Mouse (Mus musculus): Measurements from ENCODE around the gene Il13. TPM values are rescaled to one million over a fixed set of nuclear protein-coding genes. Genes with fewer than 3 reads are reported as not detected.

Gene Il13
- polyA plus RNA-seq, 1 experiment from 2014 or later: 0.24 TPM

DNA sequence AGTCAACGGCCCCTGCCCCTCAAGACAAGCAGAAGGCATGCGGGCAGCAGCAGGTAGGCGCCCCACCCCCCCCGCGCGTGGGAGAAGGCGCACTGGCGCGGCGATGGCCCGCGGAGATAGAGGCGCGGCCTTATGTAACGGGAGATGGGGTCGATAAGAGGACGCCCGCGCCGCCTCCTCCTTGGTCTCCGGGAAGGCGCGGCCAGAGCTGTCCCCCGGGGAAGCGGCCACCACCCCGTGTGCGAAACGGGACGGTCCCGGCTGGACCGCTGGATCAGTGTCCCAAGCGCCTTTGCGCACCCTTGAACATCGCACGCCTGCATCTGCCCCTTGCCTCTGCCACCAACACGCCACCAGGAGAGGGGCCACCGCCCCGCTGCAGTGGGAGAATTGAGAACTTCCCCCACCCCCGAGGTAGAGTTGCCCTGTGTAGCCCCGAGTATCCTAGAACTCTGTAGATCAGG, 1.7 kb upstream of the Il13 start:
- peak overlapping the region; percentile 63 for H3K4me2 ChIP-seq (ENCODE audit: low read depth, low read length)
- H3K36me3 ChIP-seq (ENCODE audit: control insufficient read depth, insufficient read depth): no peaks in the 10 kb centered on the region
- peak overlapping the region; percentile 61; the same call in 1 of the 2 replicates for H3K9ac ChIP-seq (ENCODE audit: low read length)
- H3K4me1 ChIP-seq (ENCODE audit: control insufficient read depth, insufficient read depth, low read length): peaks cover 14% of the 10 kb centered on the region
- H3K9me3 ChIP-seq (replicated peaks; ENCODE audit: control insufficient read depth, low read length): no peaks in the 10 kb centered on the region
- ATAC-seq (replicated peaks; ENCODE audit: extremely low read depth, insufficient read depth, low FRiP score): no peak
- 3% methylated on average over 40 of the region's 40 CpGs for WGBS
- H3K27me3 ChIP-seq (ENCODE audit: control insufficient read depth, insufficient read depth, low read length): peaks cover 24% of the 10 kb centered on the region
- no peak overlapping the region for H3K27ac ChIP-seq (ENCODE audit: low read length)
- H3K4me3 ChIP-seq (ENCODE audit: low read length): peak overlapping the region; percentile 39

DNA sequence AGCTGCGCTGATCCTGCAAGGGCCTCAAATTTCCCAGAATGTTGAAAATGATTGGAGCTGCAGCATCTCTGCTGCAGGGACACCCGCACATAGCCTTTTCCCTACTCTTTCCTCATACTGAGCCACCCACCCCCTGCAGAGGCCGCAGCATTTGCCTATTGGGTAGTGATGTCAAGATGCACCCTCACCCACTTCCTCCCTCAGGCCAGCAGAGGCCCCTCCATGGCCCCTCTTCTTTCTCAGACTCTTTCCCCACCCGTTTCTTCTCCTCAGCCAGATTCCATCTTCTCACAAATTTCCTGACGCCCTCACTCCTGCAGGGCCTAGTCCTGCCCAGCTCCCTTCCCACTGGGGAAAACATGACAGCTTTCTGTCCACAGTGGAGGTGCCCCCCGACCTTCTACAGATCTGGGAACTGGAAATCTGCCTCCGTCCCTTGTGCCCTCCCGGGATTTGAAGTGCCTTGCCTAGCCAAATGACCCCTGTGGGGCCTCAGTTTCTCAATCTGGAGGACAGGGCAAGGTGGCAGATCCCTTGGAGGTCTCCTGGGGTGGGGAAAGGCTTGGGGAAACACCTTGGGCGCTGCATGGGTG, 1.2 kb upstream of the Il13 start:
- H3K27me3 ChIP-seq (ENCODE audit: control insufficient read depth, insufficient read depth, low read length): peaks cover 24% of the 10 kb centered on the region
- H3K4me3 ChIP-seq (ENCODE audit: low read length): peak overlapping the region; percentile 39
- 0 out of 2 replicates have a peak overlapping the region, but pooled peaks have one; percentile 61 for H3K9ac ChIP-seq (ENCODE audit: low read length)
- no peaks in the 10 kb centered on the region for H3K9me3 ChIP-seq (replicated peaks; ENCODE audit: control insufficient read depth, low read length)
- ATAC-seq (replicated peaks; ENCODE audit: extremely low read depth, insufficient read depth, low FRiP score): no peak
- H3K4me2 ChIP-seq (ENCODE audit: low read depth, low read length): peak overlapping the region; percentile 63
- H3K27ac ChIP-seq (ENCODE audit: low read length): no peak overlapping the region
- peaks cover 14% of the 10 kb centered on the region for H3K4me1 ChIP-seq (ENCODE audit: control insufficient read depth, insufficient read depth, low read length)
- WGBS: 46% methylated on average over 9 of the region's 9 CpGs
- H3K36me3 ChIP-seq (ENCODE audit: control insufficient read depth, insufficient read depth): no peaks in the 10 kb centered on the region

DNA sequence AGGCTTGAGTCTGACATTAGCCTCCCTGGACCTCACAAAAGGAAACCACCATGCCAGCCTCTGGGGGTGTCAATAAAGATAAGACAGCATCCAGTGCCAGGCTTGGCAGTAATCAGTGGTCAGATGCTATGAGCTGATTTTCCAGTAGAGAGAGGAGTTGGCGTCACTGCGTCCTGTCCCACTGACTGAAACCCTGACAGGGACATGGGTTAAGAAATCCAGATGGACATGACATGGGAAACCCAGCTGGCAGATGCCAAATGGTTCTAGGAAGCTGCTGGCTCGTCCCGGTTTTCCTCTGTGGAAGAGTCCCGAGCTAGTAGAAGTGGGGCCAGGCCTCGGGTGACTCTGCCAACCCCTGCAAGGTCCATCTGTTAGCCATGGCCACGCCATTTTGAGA, 858 bp downstream of the Il13 start:
- H3K9ac ChIP-seq (ENCODE audit: low read length): no peak overlapping the region
- H3K27ac ChIP-seq (ENCODE audit: low read length): no peak overlapping the region
- H3K4me1 ChIP-seq (ENCODE audit: control insufficient read depth, insufficient read depth, low read length): peaks cover 14% of the 10 kb centered on the region
- no peaks in the 10 kb centered on the region for H3K36me3 ChIP-seq (ENCODE audit: control insufficient read depth, insufficient read depth)
- WGBS: 82% methylated on average over 7 of the region's 7 CpGs
- no peak overlapping the region for H3K4me3 ChIP-seq (ENCODE audit: low read length)
- ATAC-seq (replicated peaks; ENCODE audit: extremely low read depth, insufficient read depth, low FRiP score): no peak
- H3K9me3 ChIP-seq (replicated peaks; ENCODE audit: control insufficient read depth, low read length): no peaks in the 10 kb centered on the region
- no peak overlapping the region for H3K4me2 ChIP-seq (ENCODE audit: low read depth, low read length)
- H3K27me3 ChIP-seq (ENCODE audit: control insufficient read depth, insufficient read depth, low read length): peaks cover 24% of the 10 kb centered on the region

- Histone ChIP-seq H3K27me3 (ENCODE audit: control insufficient read depth, insufficient read depth, low read length) (peaks cover 17% of the 10 kb centered on the region), H3K4me2 (ENCODE audit: low read depth, low read length) (no peak overlapping the region), H3K36me3 (ENCODE audit: control insufficient read depth, insufficient read depth) (no peaks in the 10 kb centered on the region), H3K4me1 (ENCODE audit: control insufficient read depth, insufficient read depth, low read length) (peaks cover 13% of the 10 kb centered on the region), H3K4me3 (ENCODE audit: low read length) (no peak overlapping the region), H3K9ac (ENCODE audit: low read length) (no peak overlapping the region), H3K9me3 (replicated peaks; ENCODE audit: control insufficient read depth, low read length) (no peaks in the 10 kb centered on the region), H3K27ac (ENCODE audit: low read length) (no peak overlapping the region)
- WGBS: 75% methylated on average over 14 of the region's 14 CpGs
- ATAC-seq (replicated peaks; ENCODE audit: extremely low read depth, insufficient read depth, low FRiP score): no peak
Measured at GRCm38 (mm10) chr11:53632122-53632733, 2.3 kb downstream of the Il13 start.

GRCm38 (mm10) chr11:53627859-53628258, 6.6 kb downstream of the Il13 start:
- H3K27ac ChIP-seq (ENCODE audit: low read length): no peak overlapping the region
- no peaks in the 10 kb centered on the region for H3K4me1 ChIP-seq (ENCODE audit: control insufficient read depth, insufficient read depth, low read length)
- H3K4me3 ChIP-seq (ENCODE audit: low read length): no peak overlapping the region
- H3K9me3 ChIP-seq (replicated peaks; ENCODE audit: control insufficient read depth, low read length): 0 out of 2 replicates have a peak, but pooled peaks cover 3% of the 10 kb centered on the region
- no peak overlapping the region for H3K9ac ChIP-seq (ENCODE audit: low read length)
- no peak for ATAC-seq (replicated peaks; ENCODE audit: extremely low read depth, insufficient read depth, low FRiP score)
- H3K36me3 ChIP-seq (ENCODE audit: control insufficient read depth, insufficient read depth): no peaks in the 10 kb centered on the region
- H3K27me3 ChIP-seq (ENCODE audit: control insufficient read depth, insufficient read depth, low read length): no peaks in the 10 kb centered on the region
- 5% methylated on average over 1 of the region's 1 CpGs for WGBS
- no peak overlapping the region for H3K4me2 ChIP-seq (ENCODE audit: low read depth, low read length)

DNA sequence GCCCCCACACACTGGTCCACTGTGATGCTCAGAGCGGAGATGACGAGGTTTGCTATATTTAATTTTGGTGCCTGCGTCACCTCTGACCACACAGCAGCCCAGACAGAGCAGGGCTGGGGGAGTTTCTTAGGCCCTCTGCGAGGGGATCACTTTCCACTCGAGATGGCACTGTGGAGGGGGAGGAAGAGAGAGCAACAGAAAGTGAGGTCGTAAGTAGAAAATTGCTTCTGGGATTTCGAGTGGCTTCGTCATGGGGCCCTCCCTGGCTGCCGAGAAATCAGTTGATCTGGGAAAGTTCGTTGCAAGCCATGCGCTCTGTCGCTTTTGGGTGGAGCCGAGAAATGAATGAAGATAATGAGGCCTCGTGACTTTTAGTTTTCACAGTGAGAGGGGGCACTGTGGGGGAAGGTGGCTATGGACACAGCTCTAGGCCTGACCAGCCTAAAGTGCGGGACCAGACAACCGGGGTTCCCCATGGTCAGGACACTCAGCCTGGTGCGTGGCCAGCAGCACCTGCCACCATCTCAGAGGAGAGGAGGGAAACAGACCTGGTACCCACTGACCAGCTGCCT, 7.6 kb downstream of the Il13 start:
- 51% methylated on average over 17 of the region's 17 CpGs for WGBS
- Histone ChIP-seq H3K27me3 (ENCODE audit: control insufficient read depth, insufficient read depth, low read length) (no peaks in the 10 kb centered on the region), H3K9me3 (replicated peaks; ENCODE audit: control insufficient read depth, low read length) (0 out of 2 replicates have a peak, but pooled peaks cover 3% of the 10 kb centered on the region), H3K9ac (ENCODE audit: low read length) (no peak overlapping the region), H3K4me3 (ENCODE audit: low read length) (no peak overlapping the region), H3K27ac (ENCODE audit: low read length) (no peak overlapping the region), H3K4me2 (ENCODE audit: low read depth, low read length) (no peak overlapping the region), H3K36me3 (ENCODE audit: control insufficient read depth, insufficient read depth) (no peaks in the 10 kb centered on the region), H3K4me1 (ENCODE audit: control insufficient read depth, insufficient read depth, low read length) (no peaks in the 10 kb centered on the region)
- no peak for ATAC-seq (replicated peaks; ENCODE audit: extremely low read depth, insufficient read depth, low FRiP score)

DNA sequence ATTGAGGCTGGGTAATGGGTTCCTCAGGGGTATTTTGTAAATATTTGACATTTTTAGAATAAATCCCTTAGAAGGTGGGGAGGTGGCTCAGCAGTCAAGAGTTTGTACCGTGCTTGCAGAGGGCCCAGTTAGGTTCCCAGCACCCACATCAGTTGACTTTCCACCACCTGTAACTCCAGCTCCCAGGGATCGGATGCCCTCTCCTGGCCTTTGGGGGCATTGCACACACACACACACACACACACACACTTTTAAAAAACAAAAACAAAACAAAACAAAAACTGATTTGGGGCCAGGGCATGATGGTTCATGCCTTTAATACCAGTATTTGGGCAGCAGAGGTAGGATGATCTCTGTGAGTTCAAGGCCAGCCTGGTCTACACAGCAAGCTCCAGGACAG, 10.4 kb downstream of the Il13 start:
- Histone ChIP-seq H3K36me3 (ENCODE audit: control insufficient read depth, insufficient read depth) (no peaks in the 10 kb centered on the region), H3K4me3 (ENCODE audit: low read length) (no peak overlapping the region), H3K27ac (ENCODE audit: low read length) (no peak overlapping the region), H3K9ac (ENCODE audit: low read length) (no peak overlapping the region), H3K27me3 (ENCODE audit: control insufficient read depth, insufficient read depth, low read length) (no peaks in the 10 kb centered on the region), H3K4me1 (ENCODE audit: control insufficient read depth, insufficient read depth, low read length) (no peaks in the 10 kb centered on the region), H3K4me2 (ENCODE audit: low read depth, low read length) (no peak overlapping the region), H3K9me3 (replicated peaks; ENCODE audit: control insufficient read depth, low read length) (0 out of 2 replicates have a peak, but pooled peaks cover 3% of the 10 kb centered on the region)
- no peak for ATAC-seq (replicated peaks; ENCODE audit: extremely low read depth, insufficient read depth, low FRiP score)
- 98% methylated on average over 2 of the region's 2 CpGs for WGBS

- Histone ChIP-seq H3K36me3 (ENCODE audit: control insufficient read depth, insufficient read depth) (no peaks in the 10 kb centered on the region), H3K4me2 (ENCODE audit: low read depth, low read length) (no peak overlapping the region), H3K27ac (ENCODE audit: low read length) (no peak overlapping the region), H3K9ac (ENCODE audit: low read length) (no peak overlapping the region), H3K9me3 (replicated peaks; ENCODE audit: control insufficient read depth, low read length) (0 out of 2 replicates have a peak, but pooled peaks cover 3% of the 10 kb centered on the region), H3K4me3 (ENCODE audit: low read length) (no peak overlapping the region), H3K4me1 (ENCODE audit: control insufficient read depth, insufficient read depth, low read length) (no peaks in the 10 kb centered on the region), H3K27me3 (ENCODE audit: control insufficient read depth, insufficient read depth, low read length) (no peaks in the 10 kb centered on the region)
- ATAC-seq (replicated peaks; ENCODE audit: extremely low read depth, insufficient read depth, low FRiP score): no peak
- WGBS: 80% methylated on average over 9 of the region's 9 CpGs
Measured at GRCm38 (mm10) chr11:53623573-53623972, 10.9 kb downstream of the Il13 start.

- H3K4me2 ChIP-seq (ENCODE audit: low read depth, low read length): no peak overlapping the region
- no peak for ATAC-seq (replicated peaks; ENCODE audit: extremely low read depth, insufficient read depth, low FRiP score)
Measured at GRCm38 (mm10) chr11:53622440-53622806, 12.1 kb downstream of the Il13 start.

More at GRCm38 (mm10) chr11:53622440-53622806, 12.1 kb downstream of the Il13 start:
- Histone ChIP-seq H3K9me3 (replicated peaks; ENCODE audit: control insufficient read depth, low read length) (0 out of 2 replicates have a peak, but pooled peaks cover 3% of the 10 kb centered on the region), H3K9ac (ENCODE audit: low read length) (no peak overlapping the region), H3K27ac (ENCODE audit: low read length) (no peak overlapping the region), H3K4me1 (ENCODE audit: control insufficient read depth, insufficient read depth, low read length) (no peaks in the 10 kb centered on the region), H3K36me3 (ENCODE audit: control insufficient read depth, insufficient read depth) (no peaks in the 10 kb centered on the region), H3K27me3 (ENCODE audit: control insufficient read depth, insufficient read depth, low read length) (no peaks in the 10 kb centered on the region), H3K4me3 (ENCODE audit: low read length) (no peak overlapping the region)
- 65% methylated on average over 6 of the region's 6 CpGs for WGBS
